Mouse (Mus musculus): Measurements from ENCODE around the gene Dydc1.

Dydc1 gene

DNA sequence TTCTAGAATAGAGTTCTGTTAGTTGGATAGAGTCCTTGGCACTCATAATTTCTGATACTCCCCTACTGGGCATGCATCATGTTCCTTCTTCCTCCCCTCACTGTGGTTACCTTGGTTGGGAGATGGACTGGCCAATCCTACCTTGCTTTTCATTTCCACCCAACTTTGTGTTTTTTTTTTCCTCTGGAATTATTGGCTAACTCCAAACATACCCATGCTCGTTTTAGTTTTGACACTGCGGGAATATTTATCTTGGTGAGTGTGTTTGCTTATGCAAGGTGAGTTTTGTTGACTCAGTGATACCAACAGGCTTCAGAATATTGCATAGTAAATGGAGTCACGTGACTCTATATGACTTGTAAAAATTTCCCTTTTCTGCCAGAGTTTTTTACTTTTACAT, 28.0 kb downstream of the Dydc1 start:
- DNase-seq: no peak

DNA sequence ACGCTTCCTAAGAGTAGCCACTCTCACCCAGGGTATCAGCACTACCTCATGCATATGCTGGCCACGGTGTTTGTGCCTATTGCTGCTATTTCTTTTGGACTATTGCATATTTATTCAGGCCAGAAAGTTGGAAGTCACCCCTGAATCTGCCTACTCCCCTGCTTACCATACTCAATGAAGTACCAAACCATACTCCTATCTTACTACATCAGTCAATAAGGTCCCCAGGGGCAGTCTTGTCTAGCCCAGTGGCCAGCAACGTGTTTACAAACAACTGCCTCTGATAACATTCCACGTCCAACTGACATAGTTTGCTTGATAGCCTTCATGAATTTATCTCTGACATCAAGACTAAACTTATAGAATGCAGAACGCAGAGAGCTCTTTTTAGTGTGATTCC, 28.5 kb downstream of the Dydc1 start:
- no peak for DNase-seq

DNA sequence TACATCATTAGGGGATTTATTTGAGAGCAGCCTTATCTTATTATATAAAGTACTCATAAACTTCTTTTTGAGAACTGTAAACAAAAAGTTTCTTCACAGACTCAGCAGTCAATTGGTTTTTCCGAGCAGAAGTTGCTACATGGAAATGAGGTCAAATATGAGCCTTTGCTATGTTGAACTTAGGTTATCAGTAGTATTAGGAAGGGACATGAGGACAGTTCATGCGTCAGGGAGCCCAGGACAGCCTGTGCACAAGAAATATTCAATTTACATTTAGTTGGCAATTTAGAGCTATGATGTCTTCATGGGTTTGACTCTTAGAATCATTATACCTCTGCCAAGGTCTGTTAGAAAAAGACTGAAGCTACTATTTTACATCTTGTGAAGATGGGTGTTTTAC, 29.6 kb downstream of the Dydc1 start:
- DNase-seq: no peak

DNA sequence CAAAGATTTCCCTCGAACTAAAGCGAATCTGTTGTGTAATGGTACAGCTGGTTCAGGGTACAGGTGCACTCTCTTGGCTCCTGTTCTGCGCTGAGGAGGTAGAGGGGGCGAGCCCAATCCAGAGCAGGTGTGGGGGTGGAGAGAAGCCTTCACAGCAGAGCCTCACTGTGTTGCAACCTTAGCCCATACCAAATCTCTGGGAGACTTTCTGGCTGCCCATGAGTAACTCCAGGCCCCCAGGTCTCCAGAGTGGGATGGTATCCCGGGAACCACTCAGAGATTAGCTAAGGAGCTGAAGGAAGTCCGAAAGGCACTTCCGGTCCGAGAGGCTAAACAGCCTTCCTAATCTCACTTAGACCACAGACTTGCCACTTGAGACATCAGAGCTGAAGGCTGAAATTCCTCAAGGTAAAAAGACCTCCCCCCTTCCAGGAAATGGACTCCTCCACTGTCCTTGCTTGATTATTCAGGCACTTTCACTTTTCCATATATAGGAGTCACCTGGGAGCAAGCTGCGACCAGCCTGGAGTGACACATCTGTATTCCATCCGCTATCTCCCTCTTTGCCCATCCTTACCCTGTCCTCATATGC, 32.2 kb downstream of the Dydc1 start, which contains the start of gene Mat1a:
TSS of gene Mat1a (plus strand) at position 183 of the 592 bp plus-strand sequence.
- no peak for DNase-seq

DNA sequence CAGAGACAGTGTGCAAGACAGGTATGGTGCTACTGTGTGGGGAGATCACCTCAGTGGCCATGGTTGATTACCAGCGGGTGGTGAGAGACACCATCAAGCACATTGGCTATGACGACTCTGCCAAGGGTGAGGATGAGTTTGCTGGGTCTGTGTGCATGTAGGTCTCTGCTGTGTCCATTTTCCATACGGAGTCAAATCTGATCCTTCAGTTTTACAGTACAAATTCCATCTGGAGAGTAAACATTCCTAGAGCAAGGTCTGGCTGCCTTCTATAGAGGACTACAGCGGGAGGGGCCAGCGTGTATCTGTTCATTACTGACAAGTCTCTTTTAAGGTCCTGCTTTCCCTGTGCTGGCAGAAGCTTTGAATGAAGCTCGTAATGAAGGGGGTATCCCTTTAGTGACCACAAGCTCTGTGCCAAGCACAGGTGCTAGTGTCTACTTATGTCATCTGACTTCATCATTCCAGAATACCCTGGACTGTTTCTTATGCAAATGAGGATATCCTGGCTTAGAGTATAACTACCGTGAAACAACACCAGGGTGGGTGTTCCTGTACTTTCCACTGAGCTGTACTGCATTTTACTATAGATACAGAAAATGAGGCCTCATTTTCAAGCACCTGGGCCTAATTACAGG, 38.4 kb downstream of the Dydc1 start:
- DNase-seq: no peak

DNA sequence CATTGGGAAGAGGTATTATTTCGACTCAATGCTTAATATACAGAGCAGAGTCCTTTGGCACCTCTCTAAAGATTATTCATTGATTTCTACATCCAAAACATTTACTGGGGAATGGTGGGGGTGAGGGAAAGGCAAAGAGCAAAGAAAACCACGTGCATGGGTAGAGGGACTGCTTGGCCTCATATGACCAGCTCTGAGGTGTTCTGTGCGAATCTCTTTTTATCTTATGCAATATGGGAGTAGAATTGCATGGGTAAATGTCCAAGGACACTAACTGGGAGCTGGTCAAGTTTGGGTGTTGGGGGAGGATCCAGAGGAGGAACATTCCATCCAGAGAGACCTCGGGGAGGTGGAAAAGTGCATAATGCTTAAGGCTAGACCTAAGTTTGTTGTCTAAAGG, 40.2 kb downstream of the Dydc1 start:
- no peak for DNase-seq

DNA sequence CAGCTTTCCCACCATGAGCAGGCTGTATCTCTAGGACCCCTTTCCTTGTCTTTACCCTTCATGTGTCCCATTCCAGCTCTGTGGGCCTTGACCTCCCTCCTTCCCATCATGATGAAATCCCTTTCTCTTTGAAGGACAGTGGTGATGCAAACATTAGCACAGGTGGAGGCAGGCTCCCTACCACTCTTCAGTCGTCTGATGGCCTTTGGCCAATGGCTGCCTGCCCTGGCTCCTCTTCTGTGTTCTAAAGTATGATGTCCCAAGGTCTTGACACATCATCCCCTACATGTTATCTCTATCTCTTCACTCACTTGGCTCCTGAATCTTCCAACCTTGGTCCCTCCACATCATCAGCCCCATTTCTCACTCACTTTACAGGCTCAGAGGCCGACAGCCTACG, 43.6 kb downstream of the Dydc1 start:
- no peak for DNase-seq

DNA sequence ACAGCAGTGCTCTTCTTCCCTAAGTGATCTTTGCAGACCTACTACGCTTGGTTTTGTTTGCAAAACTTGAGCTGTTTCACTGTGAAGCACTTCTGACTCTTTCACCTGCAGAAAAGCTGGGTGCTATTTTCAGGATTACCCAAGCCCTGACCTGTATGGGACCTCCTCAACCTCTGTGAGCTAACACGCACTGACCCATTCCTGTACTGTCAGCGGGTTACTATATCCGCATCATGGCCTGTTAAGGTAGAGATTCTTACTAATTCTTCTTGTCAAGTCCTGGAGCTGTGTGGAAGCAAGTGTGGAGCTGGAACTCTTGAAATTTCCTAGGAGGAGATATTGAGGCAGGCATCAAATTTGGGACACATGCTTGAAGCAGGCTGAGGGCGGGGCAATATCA, 52.0 kb downstream of the Dydc1 start:
- DNase-seq: no peak

DNA sequence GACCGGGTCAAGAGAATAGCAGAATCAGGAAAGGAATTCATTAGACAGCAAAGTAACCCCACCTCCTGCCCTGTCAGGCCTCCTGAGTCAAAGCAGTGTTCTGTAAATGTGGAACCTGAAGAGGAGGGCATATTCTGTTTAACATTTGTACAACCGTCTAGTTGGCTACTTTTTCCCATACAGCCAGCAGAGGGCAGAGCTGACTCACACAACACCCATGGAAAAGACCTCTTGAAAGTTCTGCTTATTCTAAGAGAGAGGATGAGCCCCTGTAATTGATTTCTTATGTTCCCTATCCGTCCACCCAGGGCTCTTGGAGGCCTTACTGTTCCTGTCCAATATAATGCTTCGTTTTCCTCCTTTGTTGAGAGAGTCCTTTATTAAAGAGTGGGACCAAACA, 55.3 kb downstream of the Dydc1 start:
- DNase-seq: peak; percentile 9

DNA sequence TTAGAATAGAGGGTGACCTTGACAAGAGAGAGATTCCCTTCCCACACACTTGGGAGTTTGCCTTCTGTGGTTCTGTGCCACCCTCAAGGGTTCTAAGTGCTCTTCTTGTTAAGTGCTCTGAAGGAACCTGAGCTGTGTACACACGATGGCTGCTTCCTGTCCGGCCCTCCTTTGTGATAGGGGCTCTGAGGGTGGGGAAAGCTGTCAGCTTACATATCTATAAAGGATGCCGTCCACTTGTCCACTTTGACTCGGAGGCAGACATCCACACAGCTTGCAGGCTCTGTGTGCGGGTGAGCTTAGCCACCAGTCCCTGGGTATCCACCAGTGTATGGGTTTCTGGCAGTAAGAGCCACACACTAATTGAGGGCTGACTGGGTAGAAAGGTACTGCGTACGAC, 58.8 kb downstream of the Dydc1 start, which contains the start of gene Sftpa1:
TSS of gene Sftpa1 (plus strand) at position 243 of the 400 bp plus-strand sequence.
- DNase-seq: no peak

DNA sequence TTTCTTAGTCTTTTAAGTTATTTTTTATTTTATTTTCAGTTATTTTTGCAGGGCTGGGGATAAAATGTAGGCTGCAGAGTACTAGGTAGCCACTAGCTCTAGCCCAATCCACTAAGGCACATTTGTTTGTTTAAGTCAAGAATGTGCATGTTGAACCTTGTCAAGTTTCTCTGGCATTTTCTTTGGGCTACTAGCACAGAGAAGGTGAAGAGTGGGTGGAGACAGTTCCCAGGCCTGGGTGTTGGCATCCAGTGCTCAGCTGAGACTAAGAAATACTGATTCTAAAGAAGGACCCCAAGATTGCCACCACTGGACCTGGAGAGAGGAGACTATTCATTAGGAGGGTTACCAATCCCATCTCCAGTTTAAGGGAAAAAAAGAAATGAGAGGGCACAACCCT, 64.3 kb downstream of the Dydc1 start:
- DNase-seq: no peak

DNA sequence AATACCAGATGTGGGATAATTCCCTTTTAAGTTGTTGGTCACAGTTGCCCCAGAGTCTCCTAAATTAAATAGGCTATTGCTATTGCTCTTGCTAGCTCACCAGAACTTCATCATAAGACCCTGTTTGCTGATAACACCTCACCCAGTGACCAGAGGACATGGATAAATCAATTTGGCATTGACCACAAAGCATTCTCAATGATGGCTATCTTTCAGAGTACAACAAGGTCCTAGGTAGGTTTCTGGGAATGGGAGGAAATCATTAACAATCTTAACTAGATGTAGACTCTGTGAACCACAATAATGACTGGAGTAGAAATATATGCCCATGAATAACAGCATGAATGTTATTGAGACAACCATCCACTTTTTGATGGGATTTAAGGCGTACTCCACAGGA, 68.0 kb downstream of the Dydc1 start:
- DNase-seq: no peak
